Mouse (Mus musculus) ovary, postnatal 14 days (tissue): ENCODE measurements around the gene A1cf.

Experiments used
- DNase-seq: peaks from one replicate; pipeline ENCODE4 v3.0.0; 2022; ENCODE audit warnings: low spot score

Gene A1cf

GRCm38 (mm10) chr19:31868521-31868920 lies at the start of gene A1cf:
A1cf (plus strand) TSS chr19:31868764.
- DNase-seq = no peak

GRCm38 (mm10) chr19:31834250-31834649 lies 34.3 kb upstream of the A1cf start:
- no peak for DNase-seq

GRCm38 (mm10) chr19:31861909-31862308 lies 6.7 kb upstream of the A1cf start:
- DNase-seq = no peak

GRCm38 (mm10) chr19:31862512-31863249 lies 5.9 kb upstream of the A1cf start:
- no peak for DNase-seq

- DNase-seq = no peak
These were observed 3.1 kb upstream of the A1cf start for GRCm38 (mm10) chr19:31865451-31865850.

GRCm38 (mm10) chr19:31868076-31868475 lies 488 bp upstream of the A1cf start:
- DNase-seq = no peak

GRCm38 (mm10) chr19:31868971-31869370 lies 407 bp downstream of the A1cf start:
- DNase-seq = no peak

- DNase-seq = no peak
These were observed 2.8 kb downstream of the A1cf start for GRCm38 (mm10) chr19:31871377-31871776.

GRCm38 (mm10) chr19:31877968-31878367 lies 9.4 kb downstream of the A1cf start:
- no peak for DNase-seq

GRCm38 (mm10) chr19:31884594-31884993 lies 16.0 kb downstream of the A1cf start:
- DNase-seq = no peak

GRCm38 (mm10) chr19:31887275-31887674 lies 18.7 kb downstream of the A1cf start:
- DNase-seq = no peak

- DNase-seq = no peak
These were observed 21.4 kb downstream of the A1cf start for GRCm38 (mm10) chr19:31889988-31890387.

- DNase-seq = no peak
These were observed 22.7 kb downstream of the A1cf start for GRCm38 (mm10) chr19:31891001-31891893.

GRCm38 (mm10) chr19:31895971-31896370 lies 27.4 kb downstream of the A1cf start:
- no peak for DNase-seq

- no peak for DNase-seq
These were observed 28.1 kb downstream of the A1cf start for GRCm38 (mm10) chr19:31896711-31897110.

GRCm38 (mm10) chr19:31905671-31906070 lies 37.1 kb downstream of the A1cf start:
- DNase-seq = no peak

GRCm38 (mm10) chr19:31910423-31910822 lies 41.9 kb downstream of the A1cf start:
- DNase-seq = no peak

GRCm38 (mm10) chr19:31913946-31914345 lies 45.4 kb downstream of the A1cf start:
- DNase-seq = no peak

- DNase-seq = no peak
These were observed 51.8 kb downstream of the A1cf start for GRCm38 (mm10) chr19:31920357-31920756.

GRCm38 (mm10) chr19:31921852-31922251 lies 53.3 kb downstream of the A1cf start:
- no peak for DNase-seq

GRCm38 (mm10) chr19:31923615-31924352 lies 55.2 kb downstream of the A1cf start:
- no peak for DNase-seq

- no peak for DNase-seq
These were observed 82.4 kb downstream of the A1cf start for GRCm38 (mm10) chr19:31950793-31951489.
